ENCODE assay signal across 29 mouse cellular contexts in the genomic region with DNA sequence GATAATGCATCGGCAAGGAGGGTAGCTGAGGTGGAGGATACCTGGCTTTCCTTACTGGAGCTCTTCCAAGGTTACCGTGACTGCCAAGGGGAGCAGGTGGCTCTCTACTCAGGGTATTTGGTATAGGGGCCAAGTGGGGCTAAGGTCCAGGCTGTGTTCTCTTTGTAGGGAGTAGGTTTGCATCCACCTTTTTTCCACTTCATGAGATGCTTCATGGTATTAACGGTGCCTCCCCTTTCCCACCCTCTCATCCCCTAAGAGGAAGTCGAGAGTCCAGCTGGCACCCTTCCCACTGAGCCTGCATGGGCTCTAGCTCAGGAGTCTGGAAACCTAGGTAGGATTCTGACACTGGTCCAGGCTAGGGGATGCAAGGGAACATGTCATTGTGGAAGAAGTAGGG. TPM values are rescaled to one million over a fixed set of nuclear protein-coding genes. Genes with fewer than 3 reads are reported as not detected.
DNase-seq lines count a peak whose midpoint lies in the region; ATAC-seq lines count a peak whose summit lies in the region.
"Had no signal": no experiment of that assay in that cellular context is flagged by ENCODE, and none has a peak within 500 bp of the region (broad histone marks: within the 10 kb centered on the region; RNA-seq: fewer than 3 reads in every experiment).

No protein-coding gene starts in this region.

- WGBS in hindbrain, embryonic 15.5 days = 75% methylated on average over 4 of the region's 4 CpGs
- WGBS in hindbrain, embryonic 12.5 days = 90% methylated on average over 4 of the region's 4 CpGs
- 95% methylated on average over 4 of the region's 4 CpGs for WGBS in forebrain, embryonic 11.5 days

- DNase-seq in cerebellum, adult 11 months = peak; percentile 85
- peak; percentile 86 for DNase-seq in cerebellum, adult 8-10 months
- peak; percentile 86 to 88 for DNase-seq in cerebellum, postnatal 36 days
- no peak for DNase-seq in urinary bladder, postnatal 10 days (ENCODE audit: low spot score)
- DNase-seq in forebrain, embryonic 11.5 days (ENCODE audit: low spot score) = no peak
- DNase-seq: B cell, adult 2 months; forebrain, postnatal 0 days; gastrocnemius, postnatal 36 days; kidney, adult 2 months; kidney, postnatal 10 days; liver, postnatal 0 days; right cerebral cortex, postnatal 4 days; thymus, adult 2 months had no signal

- no peaks in the 10 kb centered on the region for H3K4me1 ChIP-seq in hindbrain, embryonic 15.5 days (replicated peaks)
- H3K4me1 ChIP-seq in hindbrain, embryonic 12.5 days = no peaks in the 10 kb centered on the region
- no peaks in the 10 kb centered on the region for H3K4me1 ChIP-seq in forebrain, embryonic 11.5 days (replicated peaks; ENCODE audit: control insufficient read depth, insufficient read depth, low read length)
- H3K4me1 ChIP-seq: forebrain, embryonic 10.5 days; midbrain, embryonic 15.5 days; neural tube, embryonic 13.5 days had no signal

- no peaks in the 10 kb centered on the region for H3K9me3 ChIP-seq in hindbrain, embryonic 15.5 days
- no peaks in the 10 kb centered on the region for H3K9me3 ChIP-seq in hindbrain, embryonic 12.5 days (replicated peaks)
- no peaks in the 10 kb centered on the region for H3K9me3 ChIP-seq in forebrain, embryonic 11.5 days (ENCODE audit: control insufficient read depth, low read length)
- H3K9me3 ChIP-seq: forebrain, embryonic 10.5 days; G1E; midbrain, embryonic 15.5 days; neural tube, embryonic 13.5 days had no signal

- H3K27me3 ChIP-seq in hindbrain, embryonic 15.5 days = no peaks in the 10 kb centered on the region
- H3K27me3 ChIP-seq in hindbrain, embryonic 12.5 days = no peaks in the 10 kb centered on the region
- no peaks in the 10 kb centered on the region for H3K27me3 ChIP-seq in forebrain, embryonic 11.5 days (ENCODE audit: control insufficient read depth, insufficient read depth, low read length)
- H3K27me3 ChIP-seq: CH12.LX; midbrain, embryonic 15.5 days; neural tube, embryonic 13.5 days had no signal

- H3K4me3 ChIP-seq in hindbrain, embryonic 15.5 days = no peak overlapping the region
- no peak overlapping the region for H3K4me3 ChIP-seq in hindbrain, embryonic 12.5 days
- no peak overlapping the region for H3K4me3 ChIP-seq in forebrain, embryonic 11.5 days (ENCODE audit: low read depth, low read length)
- H3K4me3 ChIP-seq: forebrain, embryonic 10.5 days; midbrain, embryonic 15.5 days; myocyte; neural tube, embryonic 13.5 days had no signal

- H3K36me3 ChIP-seq in hindbrain, embryonic 15.5 days = peaks cover 25% of the 10 kb centered on the region
- no peaks in the 10 kb centered on the region for H3K36me3 ChIP-seq in hindbrain, embryonic 12.5 days
- no peaks in the 10 kb centered on the region for H3K36me3 ChIP-seq in forebrain, embryonic 11.5 days (ENCODE audit: control insufficient read depth, insufficient read depth, low read length)
- H3K36me3 ChIP-seq: forebrain, embryonic 10.5 days; G1E; midbrain, embryonic 15.5 days had no signal

- H3K4me2 ChIP-seq in hindbrain, embryonic 15.5 days = no peak overlapping the region
- no peak overlapping the region for H3K4me2 ChIP-seq in hindbrain, embryonic 12.5 days (replicated peaks)
- no peak overlapping the region for H3K4me2 ChIP-seq in forebrain, embryonic 11.5 days (ENCODE audit: low read depth, low read length, severe bottlenecking)
- H3K4me2 ChIP-seq: liver, embryonic 11.5 days; midbrain, embryonic 15.5 days; neural tube, embryonic 13.5 days had no signal

- H3K27ac ChIP-seq in hindbrain, embryonic 15.5 days (replicated peaks) = no peak overlapping the region
- H3K27ac ChIP-seq in hindbrain, embryonic 12.5 days = no peak overlapping the region
- H3K27ac ChIP-seq in forebrain, embryonic 11.5 days (ENCODE audit: low read depth, low read length) = no peak overlapping the region
- H3K27ac ChIP-seq: forebrain, embryonic 10.5 days; macrophage; midbrain, embryonic 15.5 days; neural tube, embryonic 13.5 days had no signal

- ATAC-seq in hindbrain, embryonic 15.5 days (ENCODE audit: low FRiP score, low read depth) = 0 out of 2 replicates have a peak, but pooled peaks have one; percentile 11
- ATAC-seq in hindbrain, embryonic 12.5 days (ENCODE audit: low FRiP score) = no peak
- no peak for ATAC-seq in forebrain, embryonic 11.5 days (replicated peaks; ENCODE audit: low FRiP score)
- ATAC-seq: forebrain, postnatal 0 days; liver, postnatal 0 days; lung, postnatal 0 days; midbrain, embryonic 15.5 days; Patski had no signal

- no peak overlapping the region for H3K9ac ChIP-seq in hindbrain, embryonic 15.5 days
- H3K9ac ChIP-seq in hindbrain, embryonic 12.5 days = no peak overlapping the region
- H3K9ac ChIP-seq in forebrain, embryonic 11.5 days (ENCODE audit: low read length) = no peak overlapping the region
- H3K9ac ChIP-seq: forebrain, postnatal 0 days; liver, postnatal 0 days; midbrain, embryonic 15.5 days; neural tube, embryonic 13.5 days had no signal

RNA-seq across cellular contexts. Expression of gene A930018P22Rik, which starts 30.8 kb away (rescaled TPM):
- not detected in 2 replicates for polyA plus RNA-seq in hindbrain, embryonic 15.5 days (2015; fragmentation: Nextera tagmentation; extraction: Ambion mirVana)
- polyA plus RNA-seq in hindbrain, embryonic 12.5 days (2016; fragmentation: Nextera tagmentation; extraction: Ambion mirVana) = not detected in 2 replicates
- polyA plus RNA-seq in forebrain, embryonic 11.5 days (2014; fragmentation: Nextera tagmentation; extraction: Ambion mirVana) = not detected in 2 replicates
- polyA plus RNA-seq: embryonic facial prominence, embryonic 11.5 days; forebrain, embryonic 10.5 days; forebrain, postnatal 0 days; G1E; heart, embryonic 16.5 days; intestine, embryonic 14.5 days; limb, embryonic 11.5 days; liver, embryonic 11.5 days; macrophage; midbrain, embryonic 15.5 days; Patski; thymus, adult 2 months had no signal

RNA-seq across cellular contexts. Expression of gene Cd59a, which starts 57.7 kb away (rescaled TPM):
- polyA plus RNA-seq in hindbrain, embryonic 15.5 days (2015; fragmentation: Nextera tagmentation; extraction: Ambion mirVana) = 15.6 and 15.9 TPM in 2 replicates
- polyA plus RNA-seq in hindbrain, embryonic 12.5 days (2016; fragmentation: Nextera tagmentation; extraction: Ambion mirVana) = 23.2 and 23.3 TPM in 2 replicates
- polyA plus RNA-seq in forebrain, embryonic 11.5 days (2014; fragmentation: Nextera tagmentation; extraction: Ambion mirVana) = 21.1 and 24.6 TPM in 2 replicates

Comparison
In these comparisons a context has a peak if more than half of its experiments do, and no peak if none do; other contexts are left out.
1. DNase-seq: peak in cerebellum, adult 11 months (single experiment), cerebellum, adult 8-10 months (single experiment) and cerebellum, postnatal 36 days (2 of 2); none in urinary bladder, postnatal 10 days (single experiment) and forebrain, embryonic 11.5 days (single experiment).